Mouse (Mus musculus) midbrain, embryonic 10.5 days (tissue): ENCODE measurements at regions not wholly inside any gene's neighbourhood (a gene's known extent, or its start where the extent isn't known, plus 50 kb on each side); places are given as distances from the start of the nearest gene placed in this dataset.
A peak's percentile ranks its signal among the peaks of the same experiment; 100 is the strongest.

Source experiments
- DNase-seq: peaks from one replicate; pipeline ENCODE4 v3.0.0-alpha.2; 2017; ENCODE audit warnings: low spot score
- H3K27ac ChIP-seq: fragments of 300-500 bp; sonication (generic); replicated peaks from 2 replicates; pipeline ENCODE4 v1.5.1; 2016; ENCODE audit warnings: mild to moderate bottlenecking
- H3K27me3 ChIP-seq: fragments of 300-500 bp; sonication (generic); 2 replicates; pipeline ENCODE4 v1.6.1; 2016; ENCODE audit warnings: low read depth, mild to moderate bottlenecking; ENCODE audit not compliant: poor library complexity, severe bottlenecking
- H3K36me3 ChIP-seq: fragments of 300-500 bp; sonication (generic); 2 replicates; pipeline ENCODE4 v1.6.1; 2016; ENCODE audit warnings: mild to moderate bottlenecking, moderate library complexity
- H3K4me1 ChIP-seq: fragments of 300-500 bp; sonication (generic); 2 replicates; pipeline ENCODE4 v1.6.1; 2016
- H3K4me3 ChIP-seq: fragments of 300-500 bp; sonication (generic); 2 replicates; pipeline ENCODE4 v1.5.1; 2016; ENCODE audit warnings: mild to moderate bottlenecking, moderate library complexity
- H3K9me3 ChIP-seq: fragments of 300-500 bp; sonication (generic); replicated peaks from 2 replicates; pipeline ENCODE4 v1.6.1; 2016; ENCODE audit warnings: mild to moderate bottlenecking
- WGBS: fragments of 180-500 bp; shearing (Covaris S2); methylation state at CpG from one replicate; pipeline ENCODE4 v1.1.7; 2016; 5-methylcytosine and 5-hydroxymethylcytosine counted together

- peaks cover 8% of the 10 kb centered on the region; the same call in 1 of the 2 replicates for H3K4me1 ChIP-seq
- H3K4me3 ChIP-seq = no peak overlapping the region
- no peak overlapping the region for H3K27ac ChIP-seq
- H3K36me3 ChIP-seq = no peaks in the 10 kb centered on the region
- H3K27me3 ChIP-seq = no peaks in the 10 kb centered on the region
- DNase-seq = no peak
- WGBS = 76% methylated on average over 4 of the region's 4 CpGs
- no peaks in the 10 kb centered on the region for H3K9me3 ChIP-seq
Measured at GRCm38 (mm10) chr10:39316533-39316932, 52.1 kb upstream of the Fyn start.

- Histone ChIP-seq H3K4me1 (no peaks in the 10 kb centered on the region), H3K9me3 (no peaks in the 10 kb centered on the region), H3K4me3 (no peak overlapping the region), H3K36me3 (no peaks in the 10 kb centered on the region), H3K27ac (no peak overlapping the region), H3K27me3 (no peaks in the 10 kb centered on the region)
- WGBS = 90% methylated on average over 6 of the region's 6 CpGs
- DNase-seq = no peak
Measured at GRCm38 (mm10) chr10:39315434-39316174, 53.1 kb upstream of the Fyn start.

GRCm38 (mm10) chr10:39311501-39311900 lies 57.2 kb upstream of the Fyn start:
- Histone ChIP-seq H3K4me3 (no peak overlapping the region), H3K27ac (no peak overlapping the region), H3K9me3 (no peaks in the 10 kb centered on the region), H3K36me3 (no peaks in the 10 kb centered on the region), H3K4me1 (no peaks in the 10 kb centered on the region), H3K27me3 (no peaks in the 10 kb centered on the region)
- 96% methylated on average over 1 of the region's 1 CpGs for WGBS
- DNase-seq = no peak

GRCm38 (mm10) chr10:39308535-39308934 lies 60.1 kb upstream of the Fyn start:
- no peak overlapping the region for H3K27ac ChIP-seq

GRCm38 (mm10) chr10:39292703-39293496 lies 75.8 kb upstream of the Fyn start:
- peaks cover 4% of the 10 kb centered on the region; the same call in 1 of the 2 replicates for H3K9me3 ChIP-seq
- DNase-seq = no peak
- WGBS = 78% methylated on average over 11 of the region's 11 CpGs
- peaks cover 30% of the 10 kb centered on the region for H3K4me1 ChIP-seq
- no peaks in the 10 kb centered on the region for H3K36me3 ChIP-seq
- no peak overlapping the region for H3K27ac ChIP-seq
- no peak overlapping the region for H3K4me3 ChIP-seq
- H3K27me3 ChIP-seq = 0 out of 2 replicates have a peak, but pooled peaks cover 3% of the 10 kb centered on the region

More at GRCm38 (mm10) chr10:39308535-39308934, 60.1 kb upstream of the Fyn start:
- Histone ChIP-seq H3K36me3 (no peaks in the 10 kb centered on the region), H3K4me1 (no peaks in the 10 kb centered on the region), H3K27me3 (no peaks in the 10 kb centered on the region), H3K9me3 (no peaks in the 10 kb centered on the region), H3K4me3 (no peak overlapping the region)
- 68% methylated on average over 1 of the region's 1 CpGs for WGBS
- no peak for DNase-seq

GRCm38 (mm10) chr10:39291747-39292198 lies 76.9 kb upstream of the Fyn start:
- 0 out of 2 replicates have a peak, but pooled peaks cover 3% of the 10 kb centered on the region for H3K27me3 ChIP-seq
- 86% methylated on average over 9 of the region's 9 CpGs for WGBS
- DNase-seq = no peak
- H3K27ac ChIP-seq = peak overlapping the region; percentile 55; the same call in 1 of the 2 replicates
- no peak overlapping the region for H3K4me3 ChIP-seq
- peaks cover 4% of the 10 kb centered on the region; the same call in 1 of the 2 replicates for H3K9me3 ChIP-seq
- peaks cover 30% of the 10 kb centered on the region for H3K4me1 ChIP-seq
- no peaks in the 10 kb centered on the region for H3K36me3 ChIP-seq

- Histone ChIP-seq H3K4me1 (peaks cover 30% of the 10 kb centered on the region), H3K4me3 (no peak overlapping the region), H3K27ac (peak overlapping the region; percentile 55), H3K9me3 (peaks cover 4% of the 10 kb centered on the region; the same call in 1 of the 2 replicates), H3K36me3 (no peaks in the 10 kb centered on the region), H3K27me3 (0 out of 2 replicates have a peak, but pooled peaks cover 3% of the 10 kb centered on the region)
- DNase-seq = no peak
- 79% methylated on average over 8 of the region's 8 CpGs for WGBS
Measured at GRCm38 (mm10) chr10:39291134-39291746, 77.4 kb upstream of the Fyn start.

- Histone ChIP-seq H3K4me1 (peaks cover 30% of the 10 kb centered on the region), H3K27me3 (0 out of 2 replicates have a peak, but pooled peaks cover 3% of the 10 kb centered on the region), H3K9me3 (peaks cover 4% of the 10 kb centered on the region; the same call in 1 of the 2 replicates), H3K4me3 (no peak overlapping the region), H3K27ac (peak overlapping the region; percentile 64), H3K36me3 (no peaks in the 10 kb centered on the region)
- DNase-seq = no peak
- WGBS = 10% methylated on average over 1 of the region's 1 CpGs
Measured at GRCm38 (mm10) chr10:39290245-39290644, 78.4 kb upstream of the Fyn start.

GRCm38 (mm10) chr10:39280366-39281000 lies 88.2 kb upstream of the Fyn start:
- DNase-seq = no peak
- Histone ChIP-seq H3K27me3 (no peaks in the 10 kb centered on the region), H3K27ac (no peak overlapping the region), H3K4me3 (no peak overlapping the region), H3K4me1 (no peaks in the 10 kb centered on the region), H3K9me3 (no peaks in the 10 kb centered on the region; the same call in 1 of the 2 replicates), H3K36me3 (no peaks in the 10 kb centered on the region)
- 91% methylated on average over 14 of the region's 14 CpGs for WGBS

- 46% methylated on average over 2 of the region's 2 CpGs for WGBS
- Histone ChIP-seq H3K36me3 (no peaks in the 10 kb centered on the region), H3K9me3 (no peaks in the 10 kb centered on the region), H3K27me3 (no peaks in the 10 kb centered on the region), H3K4me1 (peaks cover 4% of the 10 kb centered on the region; the same call in 1 of the 2 replicates), H3K4me3 (no peak overlapping the region), H3K27ac (no peak overlapping the region)
- DNase-seq = no peak
Measured at GRCm38 (mm10) chr10:39274202-39274601, 94.5 kb upstream of the Fyn start.

GRCm38 (mm10) chr10:39273426-39273825 lies 95.2 kb upstream of the Fyn start:
- no peaks in the 10 kb centered on the region for H3K36me3 ChIP-seq
- H3K4me1 ChIP-seq = peaks cover 4% of the 10 kb centered on the region; the same call in 1 of the 2 replicates
- no peaks in the 10 kb centered on the region for H3K27me3 ChIP-seq
- 80% methylated on average over 4 of the region's 4 CpGs for WGBS
- no peaks in the 10 kb centered on the region for H3K9me3 ChIP-seq
- DNase-seq = no peak
- no peak overlapping the region for H3K27ac ChIP-seq
- H3K4me3 ChIP-seq = no peak overlapping the region

- DNase-seq = no peak
- H3K27me3 ChIP-seq = no peaks in the 10 kb centered on the region
- no peaks in the 10 kb centered on the region for H3K36me3 ChIP-seq
- H3K27ac ChIP-seq = no peak overlapping the region
- peaks cover 4% of the 10 kb centered on the region; the same call in 1 of the 2 replicates for H3K4me1 ChIP-seq
- no peaks in the 10 kb centered on the region for H3K9me3 ChIP-seq
- H3K4me3 ChIP-seq = no peak overlapping the region
- WGBS = 84% methylated on average over 6 of the region's 6 CpGs
Measured at GRCm38 (mm10) chr10:39272387-39272949, 96.2 kb upstream of the Fyn start.
